Mouse (Mus musculus): ENCODE measurements at regions not wholly inside any gene's neighbourhood (a gene's known extent, or its start where the extent isn't known, plus 50 kb on each side); places are given as distances from the start of the nearest gene placed in this dataset.
A peak's percentile ranks its signal among the peaks of the same experiment; 100 is the strongest.
"Not testable (repeated sequence)": the region's sequence is repeated elsewhere in the genome, so short reads cannot be mapped to it uniquely, and the experiment has no call there.

DNA sequence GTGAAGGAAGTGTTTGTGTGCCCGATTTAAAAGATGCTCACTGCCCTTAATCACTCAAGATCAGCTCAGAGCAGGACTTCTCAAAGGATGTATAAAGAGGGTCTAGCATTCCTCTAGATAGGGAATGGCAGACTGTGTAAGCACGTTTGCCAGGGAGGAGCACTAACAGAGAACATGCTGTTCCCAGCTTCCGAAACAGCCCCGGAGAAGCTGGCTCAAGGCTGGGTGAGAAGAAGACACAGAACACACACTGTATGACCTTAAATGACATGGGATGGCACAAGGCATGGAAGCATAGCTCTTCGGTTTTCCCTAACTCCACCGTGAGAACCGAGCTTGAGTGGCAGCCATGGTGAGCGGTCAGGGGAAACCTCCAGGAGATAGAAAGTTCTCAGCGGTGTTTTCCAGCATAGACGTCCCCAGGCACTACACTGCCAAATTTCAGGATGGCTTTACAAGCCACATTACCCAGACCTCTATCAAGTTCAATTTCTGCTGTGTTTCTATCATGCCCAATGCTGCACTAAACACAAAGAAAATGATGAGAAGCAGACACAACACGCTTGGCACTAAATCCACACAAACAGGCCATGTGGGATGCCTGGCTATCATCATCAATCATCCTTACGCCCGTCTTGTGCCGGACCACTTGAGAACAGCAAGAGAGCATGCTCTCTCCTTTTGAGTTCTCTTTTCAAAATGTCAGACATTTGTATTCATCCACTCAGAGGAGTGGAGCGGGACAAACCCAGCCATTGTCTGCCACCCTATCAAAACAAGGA lies 172.0 kb upstream of the Six2 start:
- WGBS: 91% methylated on average over 15 of the region's 15 CpGs
- H3K9me3 ChIP-seq (ENCODE audit: control insufficient read depth, low read length): no peaks in the 10 kb centered on the region
- no peak overlapping the region for H3K4me2 ChIP-seq
- no peak overlapping the region for H3K27ac ChIP-seq (ENCODE audit: low read depth, low read length)
- H3K9ac ChIP-seq (ENCODE audit: low read length): no peak overlapping the region
- H3K27me3 ChIP-seq (ENCODE audit: control insufficient read depth, insufficient read depth, low read length): no peaks in the 10 kb centered on the region
- no peak overlapping the region for H3K4me3 ChIP-seq (ENCODE audit: low read depth, low read length)
- no peaks in the 10 kb centered on the region for H3K4me1 ChIP-seq (ENCODE audit: control insufficient read depth, insufficient read depth, low read length)
- DNase-seq (ENCODE audit: low spot score, missing footprints): peak; percentile 66
- no peaks in the 10 kb centered on the region for H3K36me3 ChIP-seq (ENCODE audit: control insufficient read depth, insufficient read depth, low read length)
- ATAC-seq (ENCODE audit: low FRiP score): no peak

DNA sequence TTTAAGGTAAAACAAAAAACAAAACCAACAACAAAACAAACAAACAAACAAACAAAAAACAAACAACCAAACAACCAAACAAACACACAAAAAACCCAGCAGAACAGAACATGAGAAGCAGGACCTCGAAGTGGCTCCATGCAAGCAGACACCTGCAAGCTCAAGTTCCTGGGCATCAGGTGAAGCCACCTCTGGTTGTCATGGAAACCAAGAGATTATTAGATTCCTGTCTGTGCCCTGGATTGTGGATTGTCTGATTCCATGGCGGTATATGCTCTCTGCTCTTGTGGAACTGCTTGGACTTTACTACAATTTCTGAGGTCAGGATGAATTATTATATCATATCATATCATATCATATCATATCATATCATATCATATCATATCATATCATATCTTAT lies 170.4 kb upstream of the Six2 start:
- Histone ChIP-seq H3K36me3 (ENCODE audit: control insufficient read depth, insufficient read depth, low read length) (no peaks in the 10 kb centered on the region), H3K4me2 (no peak overlapping the region), H3K27ac (ENCODE audit: low read depth, low read length) (no peak overlapping the region), H3K9me3 (ENCODE audit: control insufficient read depth, low read length) (no peaks in the 10 kb centered on the region), H3K4me1 (ENCODE audit: control insufficient read depth, insufficient read depth, low read length) (no peaks in the 10 kb centered on the region), H3K9ac (ENCODE audit: low read length) (no peak overlapping the region), H3K27me3 (ENCODE audit: control insufficient read depth, insufficient read depth, low read length) (no peaks in the 10 kb centered on the region), H3K4me3 (ENCODE audit: low read depth, low read length) (no peak overlapping the region)
- 81% methylated on average over 2 of the region's 2 CpGs for WGBS
- ATAC-seq (ENCODE audit: low FRiP score) (no peak), DNase-seq (ENCODE audit: low spot score, missing footprints) (peak; percentile 72)

DNA sequence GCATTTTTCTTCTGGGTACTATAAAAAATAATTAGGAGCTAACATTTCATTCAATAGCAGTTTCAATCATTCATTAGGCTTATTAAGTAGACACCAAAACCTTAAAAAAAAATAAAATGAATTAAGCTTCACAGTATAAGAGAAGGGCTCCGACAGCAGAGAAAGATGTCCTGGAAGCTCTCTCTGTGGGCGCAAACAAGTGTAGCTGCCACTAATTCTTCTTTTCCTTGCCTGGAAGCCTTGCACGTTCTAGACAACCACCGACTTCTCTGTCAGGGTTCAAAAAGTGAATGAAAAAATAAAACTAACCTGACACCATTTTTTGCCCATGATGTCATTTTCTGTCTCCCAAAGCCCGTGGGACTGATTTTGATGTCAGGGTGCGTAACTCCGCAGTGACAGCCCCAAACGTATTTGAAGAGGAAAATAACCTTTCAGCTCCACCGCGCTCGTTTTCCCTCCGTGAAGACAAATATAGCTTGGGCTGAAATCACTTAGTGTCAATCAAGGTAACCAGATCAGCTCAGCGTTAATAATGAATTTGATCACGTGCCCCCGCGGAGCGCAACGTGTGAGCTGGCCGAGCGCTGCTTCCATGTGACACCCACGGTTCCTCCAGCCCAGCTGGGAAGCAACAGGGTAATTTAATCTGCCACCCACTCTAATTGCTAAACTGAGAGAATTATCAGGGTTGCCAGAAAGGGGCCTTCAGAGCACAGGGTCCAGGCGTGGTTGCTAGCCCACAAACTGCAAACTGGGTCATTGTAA lies 169.8 kb upstream of the Six2 start:
- H3K36me3 ChIP-seq (ENCODE audit: control insufficient read depth, insufficient read depth, low read length): no peaks in the 10 kb centered on the region
- no peak overlapping the region for H3K4me2 ChIP-seq
- no peaks in the 10 kb centered on the region for H3K9me3 ChIP-seq (ENCODE audit: control insufficient read depth, low read length)
- H3K27me3 ChIP-seq (ENCODE audit: control insufficient read depth, insufficient read depth, low read length): no peaks in the 10 kb centered on the region
- DNase-seq (ENCODE audit: low spot score, missing footprints): peak; percentile 87
- no peak overlapping the region for H3K27ac ChIP-seq (ENCODE audit: low read depth, low read length)
- WGBS: 58% methylated on average over 22 of the region's 22 CpGs
- H3K9ac ChIP-seq (ENCODE audit: low read length): no peak overlapping the region
- no peaks in the 10 kb centered on the region for H3K4me1 ChIP-seq (ENCODE audit: control insufficient read depth, insufficient read depth, low read length)
- peak; percentile 54; the same call in 1 of the 2 replicates for ATAC-seq (ENCODE audit: low FRiP score)
- H3K4me3 ChIP-seq (ENCODE audit: low read depth, low read length): no peak overlapping the region

DNA sequence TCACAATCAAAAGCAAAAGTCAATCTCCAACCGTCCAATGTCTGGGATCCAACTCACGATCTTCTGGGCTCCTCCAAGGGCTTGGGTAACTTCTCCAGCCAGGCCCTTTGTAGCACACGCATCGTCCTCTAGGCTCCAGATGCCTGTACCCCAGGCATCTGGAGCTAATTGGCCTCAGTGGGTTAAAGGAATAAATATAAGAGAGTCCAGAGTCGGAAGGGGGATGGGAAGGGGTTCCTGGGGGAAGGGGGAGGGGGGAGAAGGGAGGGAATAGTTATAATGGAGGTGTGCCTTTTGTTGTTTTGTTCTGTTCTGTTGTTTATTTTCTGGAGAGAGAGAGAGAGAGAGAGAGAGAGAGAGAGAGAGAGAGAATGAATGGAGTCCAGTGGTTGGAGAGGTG lies 168.8 kb upstream of the Six2 start:
- not testable (repeated sequence) for H3K4me2 ChIP-seq; H3K9ac ChIP-seq (ENCODE audit: low read length); H3K36me3 ChIP-seq (ENCODE audit: control insufficient read depth, insufficient read depth, low read length); ATAC-seq (ENCODE audit: low FRiP score); H3K27me3 ChIP-seq (ENCODE audit: control insufficient read depth, insufficient read depth, low read length); H3K4me3 ChIP-seq (ENCODE audit: low read depth, low read length); H3K27ac ChIP-seq (ENCODE audit: low read depth, low read length); H3K4me1 ChIP-seq (ENCODE audit: control insufficient read depth, insufficient read depth, low read length); H3K9me3 ChIP-seq (ENCODE audit: control insufficient read depth, low read length)
- DNase-seq (ENCODE audit: low spot score, missing footprints): peak; percentile 65
- WGBS: 45% methylated on average over 3 of the region's 5 CpGs

DNA sequence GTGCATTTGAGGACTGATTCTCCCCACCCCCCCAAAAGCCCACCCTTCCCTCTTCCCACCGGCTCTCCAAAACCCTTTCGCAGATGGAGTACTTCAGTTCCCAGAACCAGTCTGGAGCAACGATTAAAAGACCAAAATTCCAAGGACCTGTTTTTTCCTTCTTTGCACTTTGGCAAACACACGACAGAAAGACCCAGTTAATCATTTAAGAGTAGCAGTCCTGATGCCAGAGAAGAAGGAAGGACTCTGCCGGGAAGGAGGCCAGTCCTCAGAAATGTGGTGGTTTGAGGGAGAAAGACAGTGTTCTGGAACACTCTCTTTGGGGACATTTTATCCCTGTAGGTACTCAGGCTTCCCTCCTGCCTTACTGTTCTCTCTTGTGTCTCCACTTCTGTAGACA lies 165.1 kb upstream of the Six2 start:
- DNase-seq (ENCODE audit: low spot score, missing footprints) (no peak), ATAC-seq (ENCODE audit: low FRiP score) (no peak)
- Histone ChIP-seq H3K4me3 (ENCODE audit: low read depth, low read length) (no peak overlapping the region), H3K27me3 (ENCODE audit: control insufficient read depth, insufficient read depth, low read length) (no peaks in the 10 kb centered on the region), H3K9me3 (ENCODE audit: control insufficient read depth, low read length) (no peaks in the 10 kb centered on the region), H3K27ac (ENCODE audit: low read depth, low read length) (no peak overlapping the region), H3K9ac (ENCODE audit: low read length) (no peak overlapping the region), H3K4me2 (no peak overlapping the region), H3K4me1 (ENCODE audit: control insufficient read depth, insufficient read depth, low read length) (no peaks in the 10 kb centered on the region), H3K36me3 (ENCODE audit: control insufficient read depth, insufficient read depth, low read length) (no peaks in the 10 kb centered on the region)
- 87% methylated on average over 5 of the region's 5 CpGs for WGBS

DNA sequence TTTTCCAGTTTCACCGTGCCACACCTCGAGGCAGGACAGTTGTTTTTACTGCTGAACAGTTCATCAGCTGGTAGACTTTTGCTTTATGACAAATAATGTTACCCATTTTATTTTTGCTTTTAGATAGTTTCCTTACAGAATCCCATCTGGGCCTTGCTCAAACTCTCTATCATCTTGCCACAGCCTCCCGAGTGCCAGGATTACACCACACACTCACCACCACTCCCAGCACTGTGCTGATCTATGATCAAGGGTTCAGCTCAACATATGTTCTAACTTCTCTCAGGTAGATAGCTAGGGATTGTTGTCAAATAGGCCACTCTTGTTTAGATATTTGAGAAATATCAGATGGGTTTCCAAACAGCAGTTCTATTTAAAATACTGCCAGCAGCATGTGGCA lies 160.5 kb upstream of the Six2 start:
- H3K27ac ChIP-seq (ENCODE audit: low read depth, low read length): no peak overlapping the region
- H3K27me3 ChIP-seq (ENCODE audit: control insufficient read depth, insufficient read depth, low read length): no peaks in the 10 kb centered on the region
- H3K4me1 ChIP-seq (ENCODE audit: control insufficient read depth, insufficient read depth, low read length): no peaks in the 10 kb centered on the region
- no peak overlapping the region for H3K4me2 ChIP-seq
- H3K4me3 ChIP-seq (ENCODE audit: low read depth, low read length): no peak overlapping the region
- H3K9me3 ChIP-seq (ENCODE audit: control insufficient read depth, low read length): no peaks in the 10 kb centered on the region
- ATAC-seq (ENCODE audit: low FRiP score): no peak
- DNase-seq (ENCODE audit: low spot score, missing footprints): peak; percentile 23
- no peaks in the 10 kb centered on the region for H3K36me3 ChIP-seq (ENCODE audit: control insufficient read depth, insufficient read depth, low read length)
- whole genome bisulfite sequencing: 95% methylated on average over 3 of the region's 3 CpGs
- H3K9ac ChIP-seq (ENCODE audit: low read length): no peak overlapping the region

DNA sequence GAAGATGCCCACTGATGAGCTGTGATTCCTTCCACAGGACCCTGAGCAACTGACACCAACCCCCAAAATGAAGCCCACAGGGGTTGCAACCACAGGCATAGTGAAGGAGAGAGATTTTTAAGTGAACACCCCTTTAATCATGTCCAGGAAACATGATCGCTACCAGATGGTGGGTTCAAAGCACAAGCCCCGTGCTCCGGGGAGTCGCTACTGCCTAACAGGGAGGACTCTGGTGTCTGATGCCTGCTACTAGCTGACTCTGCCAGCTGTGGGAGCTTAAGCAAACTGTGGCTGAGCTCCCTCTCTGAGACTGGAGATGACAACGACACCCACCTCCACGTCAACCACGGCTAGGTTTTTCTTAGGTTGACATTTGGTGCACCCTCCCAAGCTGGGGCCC lies 159.7 kb upstream of the Six2 start:
- ATAC-seq (ENCODE audit: low FRiP score) (no peak), DNase-seq (ENCODE audit: low spot score, missing footprints) (peak; percentile 79)
- no peaks in the 10 kb centered on the region for H3K9me3 ChIP-seq (ENCODE audit: control insufficient read depth, low read length)
- H3K4me2 ChIP-seq: no peak overlapping the region
- 78% methylated on average over 7 of the region's 7 CpGs for WGBS
- no peak overlapping the region for H3K27ac ChIP-seq (ENCODE audit: low read depth, low read length)
- no peak overlapping the region for H3K9ac ChIP-seq (ENCODE audit: low read length)
- no peak overlapping the region for H3K4me3 ChIP-seq (ENCODE audit: low read depth, low read length)
- no peaks in the 10 kb centered on the region for H3K4me1 ChIP-seq (ENCODE audit: control insufficient read depth, insufficient read depth, low read length)
- no peaks in the 10 kb centered on the region for H3K27me3 ChIP-seq (ENCODE audit: control insufficient read depth, insufficient read depth, low read length)
- no peaks in the 10 kb centered on the region for H3K36me3 ChIP-seq (ENCODE audit: control insufficient read depth, insufficient read depth, low read length)

DNA sequence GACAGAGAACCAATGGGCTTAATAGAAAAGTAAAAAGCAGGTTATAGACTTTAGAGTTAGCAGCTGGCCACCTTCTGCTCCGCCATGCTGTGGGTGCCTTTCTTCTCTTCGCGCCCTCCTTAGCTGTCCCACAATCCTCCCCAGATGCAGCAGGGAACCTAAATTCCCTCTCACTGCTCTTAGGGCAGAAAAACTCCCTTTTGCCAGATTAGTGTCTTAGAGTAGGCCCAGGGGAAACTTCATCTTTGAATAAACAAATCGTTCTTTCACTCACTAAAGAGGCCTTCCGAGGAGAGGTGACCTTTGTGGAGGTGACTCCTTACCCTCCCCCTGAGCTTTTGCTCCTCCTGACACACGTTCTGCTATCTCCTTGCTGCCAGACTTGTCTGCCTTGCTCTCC lies 157.0 kb upstream of the Six2 start:
- no peaks in the 10 kb centered on the region for H3K4me1 ChIP-seq (ENCODE audit: control insufficient read depth, insufficient read depth, low read length)
- no peak overlapping the region for H3K27ac ChIP-seq (ENCODE audit: low read depth, low read length)
- no peaks in the 10 kb centered on the region for H3K36me3 ChIP-seq (ENCODE audit: control insufficient read depth, insufficient read depth, low read length)
- no peak overlapping the region for H3K4me2 ChIP-seq
- no peaks in the 10 kb centered on the region for H3K9me3 ChIP-seq (ENCODE audit: control insufficient read depth, low read length)
- H3K4me3 ChIP-seq (ENCODE audit: low read depth, low read length): no peak overlapping the region
- WGBS: 68% methylated on average over 6 of the region's 6 CpGs
- ATAC-seq (ENCODE audit: low FRiP score) (no peak), DNase-seq (ENCODE audit: low spot score, missing footprints) (peak; percentile 21)
- no peaks in the 10 kb centered on the region for H3K27me3 ChIP-seq (ENCODE audit: control insufficient read depth, insufficient read depth, low read length)
- H3K9ac ChIP-seq (ENCODE audit: low read length): no peak overlapping the region

DNA sequence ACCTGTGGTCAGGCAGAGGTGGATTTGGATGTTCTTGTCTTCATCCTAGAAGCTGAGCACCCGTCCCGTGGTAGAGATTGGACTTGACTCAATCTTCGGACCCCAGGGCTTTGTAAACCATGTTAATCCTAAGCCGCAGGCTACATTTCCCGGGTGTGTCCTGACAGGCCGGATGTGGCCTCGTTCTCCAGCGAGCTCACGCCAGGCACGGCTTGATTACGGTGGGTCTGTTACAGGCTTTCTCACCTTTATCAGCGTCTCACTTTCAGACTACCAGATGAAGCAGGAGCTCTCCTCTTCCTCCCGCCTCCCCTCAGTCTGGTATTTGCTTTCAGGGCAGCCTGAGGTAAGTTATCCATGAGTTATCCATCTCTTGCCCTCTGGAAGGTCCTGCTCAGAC lies 156.4 kb upstream of the Six2 start:
- no peak overlapping the region for H3K9ac ChIP-seq (ENCODE audit: low read length)
- H3K4me1 ChIP-seq (ENCODE audit: control insufficient read depth, insufficient read depth, low read length): no peaks in the 10 kb centered on the region
- H3K4me3 ChIP-seq (ENCODE audit: low read depth, low read length): no peak overlapping the region
- H3K27me3 ChIP-seq (ENCODE audit: control insufficient read depth, insufficient read depth, low read length): no peaks in the 10 kb centered on the region
- ATAC-seq (ENCODE audit: low FRiP score) (no peak), DNase-seq (ENCODE audit: low spot score, missing footprints) (peak; percentile 62)
- H3K4me2 ChIP-seq: no peak overlapping the region
- H3K9me3 ChIP-seq (ENCODE audit: control insufficient read depth, low read length): no peaks in the 10 kb centered on the region
- no peaks in the 10 kb centered on the region for H3K36me3 ChIP-seq (ENCODE audit: control insufficient read depth, insufficient read depth, low read length)
- WGBS: 92% methylated on average over 13 of the region's 13 CpGs
- no peak overlapping the region for H3K27ac ChIP-seq (ENCODE audit: low read depth, low read length)

All from midbrain, embryonic 11.5 days (tissue).